Mouse (Mus musculus) spleen, adult 2 months (tissue): ENCODE data around the gene Ifna6.
"Not testable (repeated sequence)": the region's sequence is repeated elsewhere in the genome, so short reads cannot be mapped to it uniquely, and the experiment has no call there.

Experiments used
- CTCF ChIP-seq: fragments of 200-500 bp; IDR thresholded peaks from 2 replicates; pipeline ENCODE4 v1.5.1; 2011; ENCODE audit warnings: mild to moderate bottlenecking, inconsistent platforms; ENCODE audit not compliant: insufficient read depth, insufficient read length, insufficient replicate concordance; ENCODE audit errors: extremely low read depth
- POLR2A ChIP-seq: fragments of 200-500 bp; IDR thresholded peaks from 2 replicates; pipeline ENCODE4 v1.6.1; 2011; ENCODE audit warnings: low read depth, low read length, inconsistent platforms

GRCm38 (mm10) chr4:88805761-88806160 lies 21.5 kb upstream of the Ifna6 start:
- TF ChIP-seq POLR2A, CTCF: not testable (repeated sequence)
